Mouse (Mus musculus): Measurements from ENCODE around the gene Relb.
"Not testable (repeated sequence)": the region's sequence is repeated elsewhere in the genome, so short reads cannot be mapped to it uniquely, and the experiment has no call there.

The Relb gene

GRCm38 (mm10) chr7:19632275-19632674 lies 3.0 kb upstream of the Relb start:
- no peak for DNase-seq (ENCODE audit: low spot score in 2 of 2)

- peak; percentile 94 to 98 for DNase-seq (ENCODE audit: low spot score in 2 of 2)
These were observed 490 bp downstream of the Relb start for GRCm38 (mm10) chr7:19628536-19629360.

- DNase-seq (ENCODE audit: low spot score in 2 of 2), result no peak
These were observed 1.1 kb downstream of the Relb start for GRCm38 (mm10) chr7:19628192-19628535.

- DNase-seq (ENCODE audit: low spot score in 2 of 2), result no peak
These were observed 1.5 kb downstream of the Relb start for GRCm38 (mm10) chr7:19627721-19628120.

- DNase-seq (ENCODE audit: low spot score in 2 of 2), result no peak
These were observed 5.8 kb downstream of the Relb start for GRCm38 (mm10) chr7:19623433-19623832.

DNA sequence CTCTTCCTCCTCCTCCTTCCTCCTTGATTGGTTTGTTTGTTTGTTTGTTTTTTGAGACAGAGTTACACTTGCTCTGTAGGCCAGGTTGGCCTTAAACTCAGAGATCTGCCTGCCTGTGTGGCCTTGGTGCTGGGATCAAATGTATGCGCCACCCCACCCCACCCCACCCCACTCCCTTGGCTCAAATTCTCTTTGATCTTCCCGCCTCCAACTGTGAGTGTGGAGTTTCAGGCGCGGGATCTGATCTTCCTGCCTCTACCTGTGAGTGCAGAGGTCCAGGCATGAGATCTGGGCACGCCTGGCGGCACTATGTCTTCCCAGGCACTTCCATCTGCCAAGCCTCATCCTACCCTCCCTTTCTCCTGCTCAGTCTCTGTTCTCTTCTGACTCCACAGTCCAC lies 7.0 kb downstream of the Relb start:
- DNase-seq (ENCODE audit: low spot score in 2 of 2), result no peak

DNA sequence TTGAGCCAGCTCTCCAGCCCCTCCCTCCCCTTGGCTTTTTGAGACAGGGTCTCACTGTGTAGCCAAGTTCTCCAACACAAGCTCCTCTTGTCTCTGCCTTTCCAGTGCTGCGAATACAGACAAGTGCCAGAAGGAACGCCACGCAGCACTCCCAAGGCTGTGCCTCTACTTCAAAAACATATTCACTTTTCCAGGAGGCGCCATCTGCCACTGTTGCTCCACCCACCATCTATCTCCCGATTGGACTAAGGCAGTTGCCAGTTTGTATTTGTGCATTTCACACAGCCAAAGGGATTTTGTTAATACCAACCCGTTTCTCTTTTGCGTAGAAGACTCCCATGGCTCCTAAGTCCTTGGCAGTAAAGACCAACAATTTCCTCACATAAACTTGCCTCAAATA lies 8.4 kb downstream of the Relb start:
- DNase-seq (ENCODE audit: low spot score in 2 of 2), result no peak

- DNase-seq (ENCODE audit: low spot score in 2 of 2), result peak; percentile 72 to 85
These were observed 10.0 kb downstream of the Relb start for GRCm38 (mm10) chr7:19619004-19619801.

DNA sequence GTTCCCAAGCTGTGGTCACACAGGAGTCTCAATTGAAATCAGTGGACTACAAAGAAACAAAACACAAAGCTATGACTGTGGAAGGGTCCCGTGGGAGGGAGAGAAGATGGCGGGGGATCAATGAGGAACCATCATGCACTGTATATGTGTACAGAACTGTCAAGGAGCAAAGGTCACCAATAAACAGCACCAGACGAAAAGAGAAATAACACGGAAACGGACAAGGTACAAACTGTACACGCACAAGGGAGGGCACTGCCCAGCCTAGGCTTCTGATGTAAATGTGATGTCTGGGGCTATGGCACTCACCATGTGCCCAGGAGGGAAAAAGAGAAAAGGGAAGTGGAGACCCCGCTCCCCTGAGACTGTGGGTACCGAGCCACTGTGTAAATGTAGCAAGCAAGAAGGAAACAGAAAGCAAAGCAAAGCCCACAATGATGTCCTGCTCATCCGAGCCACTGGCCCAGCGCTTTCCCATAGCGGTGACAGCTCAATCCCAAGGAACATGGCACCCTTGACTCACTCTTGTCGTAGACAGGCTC lies 14.1 kb downstream of the Relb start:
- peak in 1 of 2 experiments; percentile 37 for DNase-seq (ENCODE audit: low spot score in 2 of 2)

DNA sequence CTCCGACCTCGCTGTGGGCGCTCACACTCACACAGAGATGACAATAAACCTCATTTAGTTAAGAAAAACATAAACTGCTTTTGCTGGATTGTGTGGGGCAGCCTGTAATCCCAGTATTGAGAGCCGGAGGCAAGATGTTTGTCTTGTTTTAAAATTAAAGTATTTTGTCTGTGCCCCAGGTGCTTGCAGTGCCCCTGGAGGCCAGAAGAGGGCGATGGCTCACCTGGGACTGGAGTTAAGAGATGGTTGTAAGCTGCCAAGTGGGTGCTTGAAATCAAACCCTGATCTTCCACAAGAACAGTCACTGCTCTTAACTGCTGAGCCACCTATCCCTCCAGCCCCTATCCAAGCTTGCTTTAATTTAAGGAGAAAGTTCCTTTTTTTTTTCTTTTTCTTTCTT lies 18.3 kb downstream of the Relb start:
- no peak for DNase-seq (ENCODE audit: low spot score in 2 of 2)

GRCm38 (mm10) chr7:19609641-19610332 lies 19.5 kb downstream of the Relb start:
- no peak for DNase-seq (ENCODE audit: low spot score in 2 of 2)

- DNase-seq (ENCODE audit: low spot score in 2 of 2), result no peak
These were observed 21.9 kb downstream of the Relb start for GRCm38 (mm10) chr7:19607291-19607690.

DNA sequence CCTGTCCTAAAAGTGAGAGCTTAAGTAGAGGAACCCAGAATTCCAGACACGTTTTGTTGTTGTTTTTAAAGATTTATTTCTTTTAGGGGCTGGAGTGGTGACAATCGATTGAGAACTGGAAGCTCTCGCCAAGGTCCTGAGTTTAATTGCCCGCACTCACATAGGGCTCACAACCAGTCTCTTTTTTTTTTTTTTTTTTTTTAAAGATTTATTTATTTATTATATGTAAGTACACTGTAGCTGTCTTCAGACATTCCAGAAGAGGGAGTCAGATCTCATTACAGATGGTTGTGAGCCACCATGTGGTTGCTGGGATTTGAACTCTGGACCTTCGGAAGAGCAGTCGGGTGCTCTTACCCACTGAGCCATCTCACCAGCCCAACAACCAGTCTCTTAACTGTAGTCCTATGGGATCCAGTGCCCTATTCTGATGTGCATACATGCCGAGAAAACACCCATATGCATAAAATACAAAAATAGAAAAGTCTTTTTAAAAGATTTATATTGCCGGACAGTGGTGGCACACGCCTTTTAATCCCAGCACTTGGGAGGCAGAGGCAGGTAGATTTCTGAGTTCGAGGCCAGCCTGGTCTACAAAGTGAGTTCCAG lies 24.5 kb downstream of the Relb start:
- DNase-seq (ENCODE audit: low spot score in 2 of 2), result not testable (repeated sequence)

- DNase-seq (ENCODE audit: low spot score in 2 of 2), result peak; percentile 98 to 99
These were observed 25.2 kb downstream of the Relb start, which contains the start of gene Clasrp for GRCm38 (mm10) chr7:19603849-19604605. TSS of gene Clasrp (minus strand) at chr7:19604486.

DNA sequence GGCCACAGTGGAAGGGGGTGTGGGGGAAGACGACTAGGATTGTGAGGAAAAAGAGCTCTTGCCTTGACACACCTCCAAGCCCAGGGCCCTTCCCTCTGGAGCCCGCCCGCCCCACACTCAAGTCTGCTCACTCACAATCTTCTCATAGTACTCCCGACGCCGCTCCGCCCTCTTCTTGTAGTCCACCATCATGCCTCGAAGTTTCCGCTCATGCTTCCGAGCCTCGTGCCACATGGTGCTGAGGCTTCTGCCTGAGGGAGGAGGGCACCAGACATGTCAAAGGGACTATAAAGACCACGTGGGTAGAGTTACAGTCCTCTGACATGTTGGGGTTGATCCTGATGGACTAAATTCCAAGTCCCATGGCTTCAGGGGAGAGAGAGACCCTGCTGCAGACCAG lies 26.2 kb downstream of the Relb start:
- no peak for DNase-seq (ENCODE audit: low spot score in 2 of 2)

DNA sequence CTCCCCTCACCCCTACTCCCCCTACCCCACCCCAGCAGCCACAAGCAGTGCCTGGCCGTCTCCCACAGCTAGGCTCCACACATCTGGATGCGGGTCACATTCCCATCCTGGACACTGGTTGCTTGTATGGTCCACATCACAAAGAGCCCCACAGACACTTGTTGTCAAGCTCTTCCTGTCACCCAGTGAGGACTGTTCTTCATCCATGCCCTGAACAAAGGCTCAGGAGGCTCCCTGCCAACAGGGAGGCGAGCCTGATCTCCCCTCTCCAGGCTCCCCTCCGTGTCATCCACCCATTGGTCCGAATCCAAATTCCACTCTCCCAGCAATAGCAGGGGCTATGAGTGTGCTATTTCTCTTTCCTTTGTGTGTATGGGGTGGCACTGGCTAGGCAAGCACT lies 28.7 kb downstream of the Relb start:
- DNase-seq (ENCODE audit: low spot score in 2 of 2), result no peak

DNA sequence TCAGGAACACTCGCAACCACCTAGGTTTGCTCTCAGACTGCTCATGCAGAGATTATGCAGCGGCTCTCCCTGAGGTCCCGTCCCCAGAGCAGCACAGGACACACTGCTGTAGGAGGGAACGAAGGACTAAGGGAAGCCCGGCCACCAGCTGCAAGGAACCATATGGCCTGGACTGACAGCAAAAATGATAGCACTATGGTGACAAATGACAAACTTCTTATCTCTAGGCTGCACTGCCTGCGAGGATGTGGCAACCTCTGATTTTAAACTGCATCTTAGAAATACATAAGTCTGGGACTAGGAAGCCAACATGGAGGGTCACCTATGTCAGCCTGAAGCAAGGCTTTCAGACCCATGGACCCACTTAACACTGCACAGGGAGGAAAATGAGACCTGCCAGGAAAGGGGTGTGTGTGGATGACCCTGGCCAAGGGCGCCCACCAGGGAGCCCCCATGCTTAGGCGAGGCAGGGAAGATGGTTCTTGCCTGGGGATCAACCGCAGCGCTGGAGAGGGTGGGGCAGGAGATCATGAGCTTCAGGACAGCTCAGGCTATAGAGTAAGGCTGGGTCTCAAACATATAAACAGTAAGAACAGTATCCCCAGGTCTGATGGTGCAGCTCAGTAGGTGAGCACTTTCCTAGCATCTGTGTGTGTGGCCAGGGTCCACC lies 36.0 kb downstream of the Relb start:
- no peak for DNase-seq (ENCODE audit: low spot score in 2 of 2)

DNA sequence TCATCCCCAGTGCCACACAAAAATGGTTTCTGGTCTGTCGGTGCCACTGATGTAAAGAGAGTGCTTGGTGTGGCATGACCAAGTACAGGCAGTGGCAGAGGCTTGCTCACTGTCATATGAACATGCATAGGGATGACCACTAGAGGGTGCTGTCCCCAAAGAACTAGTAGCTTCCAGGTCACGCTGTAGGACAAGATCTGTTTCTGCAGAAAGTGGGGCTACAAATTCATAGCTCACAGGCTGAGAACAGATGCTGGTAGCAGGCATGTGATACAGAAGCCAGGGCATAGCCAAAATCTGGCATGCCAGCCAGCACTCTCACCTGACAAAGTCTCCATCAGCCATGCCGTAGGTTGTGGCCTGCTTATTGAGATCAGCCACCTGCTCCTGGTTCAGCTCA lies 39.3 kb downstream of the Relb start:
- peak; percentile 80 to 92 for DNase-seq (ENCODE audit: low spot score in 2 of 2)

GRCm38 (mm10) chr7:19589207-19589606 lies 40.0 kb downstream of the Relb start:
- DNase-seq (ENCODE audit: low spot score in 2 of 2), result peak; percentile 74 to 88

DNA sequence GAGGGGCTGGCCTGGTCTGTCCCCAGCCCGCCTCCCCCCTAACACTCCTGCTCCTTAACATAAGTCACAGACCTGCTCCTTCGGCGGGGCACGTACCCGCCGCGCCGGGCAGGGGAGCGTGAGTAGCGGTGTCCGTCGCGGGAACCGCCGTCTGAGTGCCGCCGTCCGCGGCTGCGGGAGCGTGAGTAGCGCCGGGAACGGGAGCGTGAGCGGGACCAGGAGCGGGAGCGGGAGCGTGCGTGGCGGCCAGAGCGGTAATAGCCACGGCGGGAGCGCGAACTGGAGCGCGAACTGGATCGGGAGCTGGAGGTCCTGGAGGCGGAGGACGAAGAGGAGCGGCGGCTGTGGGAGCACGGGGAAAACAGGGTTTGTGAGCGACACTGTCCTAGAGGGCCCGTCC lies 43.0 kb downstream of the Relb start:
- DNase-seq (ENCODE audit: low spot score in 2 of 2), result no peak

Data from spleen, postnatal 4 days (tissue).